Mouse (Mus musculus): ENCODE measurements at regions not wholly inside any gene's neighbourhood (a gene's known extent, or its start where the extent isn't known, plus 50 kb on each side); places are given as distances from the start of the nearest gene placed in this dataset.

DNA sequence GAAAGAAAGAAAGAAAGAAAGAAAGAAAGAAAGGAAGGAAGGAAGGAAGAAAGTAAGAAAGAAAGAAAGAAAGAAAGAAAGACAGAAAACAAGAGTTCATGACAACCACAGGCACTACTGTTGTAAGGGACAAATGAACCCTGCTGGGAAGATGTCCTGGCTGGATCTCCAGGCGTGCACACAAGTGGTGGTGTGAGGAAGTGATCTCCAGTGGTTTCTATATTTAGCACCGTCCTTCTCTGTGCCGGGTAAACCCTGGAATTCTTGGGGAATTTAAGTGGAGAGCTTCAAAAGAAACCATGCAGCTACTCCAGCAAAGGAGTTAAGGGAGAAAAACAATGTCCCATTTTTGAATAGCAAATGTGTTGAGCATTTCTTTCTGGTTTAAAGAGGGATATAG lies 76.0 kb downstream of the Fasl start:
- TF ChIP-seq POLR2A (IDR thresholded peaks at IDR 0.05; ENCODE audit: control insufficient read depth, low read depth, low read length) (no peak), CTCF (IDR thresholded peaks at IDR 0.05; ENCODE audit: control insufficient read depth, insufficient read depth, insufficient replicate concordance, low read depth, low read length) (no peak)

All from testis, adult 2 months (tissue).